Mouse (Mus musculus): ENCODE measurements around the gene Fbxw22.
"Not testable (repeated sequence)": the region's sequence is repeated elsewhere in the genome, so short reads cannot be mapped to it uniquely, and the experiment has no call there.

The Fbxw22 gene

GRCm38 (mm10) chr9:109404196-109404595 is at the start of gene Fbxw22:
Gene Fbxw22, minus strand, starts transcription at chr9:109404296.
- DNase-seq (ENCODE audit: low spot score) = not testable (repeated sequence)

- no peak for DNase-seq (ENCODE audit: low spot score)
Observed at GRCm38 (mm10) chr9:109449040-109449439, 44.9 kb upstream of the Fbxw22 start, which contains the start of gene Fbxw16. Gene Fbxw16, minus strand, starts transcription at chr9:109449140.

- DNase-seq (ENCODE audit: low spot score) = no peak
Observed at GRCm38 (mm10) chr9:109432956-109433355, 28.9 kb upstream of the Fbxw22 start.

GRCm38 (mm10) chr9:109339559-109339958 is 64.5 kb downstream of the Fbxw22 start, which contains the start of gene Fbxw28:
Gene Fbxw28, minus strand, starts transcription at chr9:109339659.
- DNase-seq (ENCODE audit: low spot score) = not testable (repeated sequence)

Measured in layer of hippocampus, adult 9-10 months (tissue).